Mouse (Mus musculus): ENCODE results near the gene Ttc13.

Ttc13 gene

GRCm38 (mm10) chr8:124653568-124654475, 68.0 kb downstream of the Ttc13 start:
- DNase-seq, result peak; percentile 42 to 56

DNA sequence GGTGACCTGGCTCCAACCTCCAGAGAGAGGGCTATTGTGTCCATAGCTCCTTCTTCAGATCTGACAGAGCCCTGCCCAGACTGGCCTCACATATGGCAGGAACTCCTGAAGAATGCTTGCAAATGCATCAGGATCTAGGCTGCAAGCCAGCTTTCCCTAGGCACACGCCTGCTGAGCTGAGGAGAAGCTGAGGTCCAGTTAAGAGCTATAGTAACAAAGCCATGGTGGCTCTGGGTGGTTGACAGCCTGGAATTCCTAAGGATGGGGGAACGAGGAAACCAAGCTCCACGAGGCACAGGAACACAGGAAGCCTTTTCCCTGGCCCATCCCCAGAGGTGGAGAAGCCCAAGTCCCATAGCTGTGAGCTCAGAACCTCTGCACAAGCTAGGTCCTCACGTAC, 69.2 kb downstream of the Ttc13 start:
- peak; percentile 9 to 35 for DNase-seq

DNA sequence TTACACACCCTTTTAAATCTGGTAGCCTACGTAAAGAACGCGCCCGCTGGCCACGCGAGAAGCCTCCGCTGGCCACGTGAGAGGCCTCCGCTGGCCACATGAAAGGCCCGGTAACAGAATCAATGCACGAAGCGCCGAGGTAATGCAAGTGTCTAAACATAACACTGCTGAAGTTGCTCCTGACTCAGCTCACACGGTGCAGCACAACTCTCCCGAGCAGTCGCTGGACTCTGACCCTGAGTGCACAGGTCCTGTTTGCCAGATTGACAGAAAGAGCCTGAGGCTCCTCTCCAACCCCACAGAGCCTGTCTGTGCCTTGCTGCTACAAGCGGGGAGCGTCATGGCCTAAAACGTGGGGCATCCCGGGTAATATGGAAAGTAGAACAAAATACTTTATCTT, 70.0 kb downstream of the Ttc13 start:
- peak; percentile 80 to 83 for DNase-seq

DNA sequence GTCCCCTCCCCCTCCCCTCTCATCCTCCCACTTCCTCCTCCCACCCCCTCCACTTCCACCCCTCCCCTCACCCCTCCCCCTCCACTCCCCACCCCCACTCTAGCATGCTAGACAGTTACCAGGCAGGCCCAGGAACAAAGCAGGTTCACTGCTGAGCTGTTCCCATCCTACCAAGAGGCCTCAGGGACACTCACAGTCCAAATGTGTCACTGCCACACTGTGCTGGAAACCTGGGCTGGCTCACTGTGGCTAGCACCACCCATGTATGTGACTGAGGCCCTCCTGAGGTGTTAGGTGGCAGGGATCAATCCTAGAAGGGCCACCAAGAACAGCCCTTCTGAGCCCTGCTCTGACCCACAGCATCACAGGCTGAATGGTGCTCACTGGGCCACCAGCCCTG, 73.5 kb downstream of the Ttc13 start:
- no peak for DNase-seq

DNA sequence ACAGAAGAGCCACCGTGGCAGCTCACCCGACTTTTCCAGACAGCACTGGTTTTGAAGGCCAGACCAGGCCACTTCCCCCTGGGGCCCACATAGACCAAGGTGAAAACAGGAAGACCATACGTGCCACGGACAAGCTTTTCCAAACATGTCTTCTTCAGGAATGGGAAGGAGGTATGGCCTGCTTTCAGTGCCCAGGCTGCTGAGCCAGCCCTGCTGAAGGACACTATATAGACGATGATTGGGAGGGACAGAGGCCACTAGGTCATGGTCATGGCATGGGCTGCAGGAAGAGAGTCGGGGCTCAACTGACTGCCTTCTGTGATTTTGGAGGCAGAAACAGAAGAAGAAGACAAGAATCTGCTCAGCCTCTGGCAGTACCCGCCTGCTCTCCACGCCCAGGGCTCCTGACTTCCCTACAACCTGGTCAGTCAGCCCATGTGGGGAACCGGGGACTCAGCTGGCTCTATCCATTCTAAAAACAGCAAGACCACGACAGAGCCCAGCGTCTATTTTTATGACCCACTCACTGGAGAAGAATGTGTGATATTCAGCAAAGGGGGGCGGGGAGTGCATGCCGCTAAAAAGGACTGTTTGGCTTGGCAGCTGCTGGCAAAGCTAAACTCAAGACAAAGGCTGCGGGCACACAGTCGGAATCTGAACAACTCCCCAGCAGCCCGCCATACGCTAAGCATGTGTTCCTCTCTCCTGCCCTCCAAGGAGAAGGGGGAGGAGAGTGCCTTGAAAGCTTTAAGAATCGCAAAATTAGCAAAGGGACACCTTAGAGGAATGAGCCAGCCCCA, 78.0 kb downstream of the Ttc13 start:
- peak; percentile 60 to 64 for DNase-seq

- peak in 1 of 2 experiments; percentile 36 for DNase-seq
Measured at GRCm38 (mm10) chr8:124641599-124641998, 80.2 kb downstream of the Ttc13 start.

- DNase-seq, result no peak
Measured at GRCm38 (mm10) chr8:124635247-124635502, 86.6 kb downstream of the Ttc13 start.

- DNase-seq, result peak in 1 of 2 experiments; percentile 69
Measured at GRCm38 (mm10) chr8:124634411-124635246, 87.2 kb downstream of the Ttc13 start.

DNA sequence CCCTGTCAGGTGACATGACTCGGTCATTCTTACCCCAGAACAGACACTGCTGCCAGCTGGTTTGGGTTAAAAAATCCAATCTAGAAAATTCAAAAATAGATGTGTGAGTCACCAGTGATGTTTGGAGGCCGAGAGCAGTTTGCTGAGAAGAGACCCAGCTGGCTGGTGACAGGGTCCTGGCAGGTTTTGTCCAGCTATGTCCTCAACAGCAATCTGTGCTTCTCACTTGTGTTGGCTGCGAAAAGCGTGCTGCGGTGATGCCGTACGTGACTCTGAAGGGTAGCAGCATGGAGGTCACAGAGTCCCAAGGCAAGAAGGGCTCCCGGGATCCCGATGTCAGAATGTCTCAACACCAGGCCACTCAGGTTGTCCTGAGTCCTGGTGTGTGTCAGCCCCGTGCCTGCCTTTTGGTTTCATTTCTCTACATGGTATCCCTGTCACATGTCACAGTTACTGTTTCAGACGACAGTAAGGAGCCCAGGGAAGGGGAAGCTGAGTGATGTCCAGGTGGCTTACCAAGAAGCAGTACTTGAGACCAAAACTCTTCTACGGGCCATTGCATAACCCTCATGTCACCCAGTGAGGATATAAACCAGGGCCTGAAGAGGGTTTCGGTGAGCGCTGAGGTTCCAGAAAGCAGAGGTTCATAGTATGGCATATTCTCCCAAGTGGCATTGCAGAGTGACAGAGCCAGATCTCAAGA, 88.6 kb downstream of the Ttc13 start:
- DNase-seq, result peak; percentile 61 to 68

DNA sequence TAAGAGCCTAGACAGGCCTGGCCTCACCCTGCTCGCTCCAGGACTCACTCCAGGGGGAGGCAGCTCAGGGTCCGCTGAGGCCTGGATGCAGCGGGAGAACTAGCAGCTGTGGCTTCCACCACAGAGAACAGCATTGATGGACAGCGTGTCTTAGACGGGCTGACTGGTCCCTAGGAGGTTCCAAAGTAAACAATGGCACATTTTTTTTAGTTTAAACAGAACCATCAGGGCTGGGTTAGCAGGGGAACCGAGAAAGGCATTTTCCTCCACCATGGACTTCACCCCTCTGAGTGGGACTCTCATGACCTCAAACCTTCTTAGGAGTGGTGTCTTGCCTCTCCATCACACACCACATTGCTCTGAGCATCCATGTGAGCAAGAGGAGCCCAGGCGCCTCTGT, 89.8 kb downstream of the Ttc13 start:
- no peak for DNase-seq

DNA sequence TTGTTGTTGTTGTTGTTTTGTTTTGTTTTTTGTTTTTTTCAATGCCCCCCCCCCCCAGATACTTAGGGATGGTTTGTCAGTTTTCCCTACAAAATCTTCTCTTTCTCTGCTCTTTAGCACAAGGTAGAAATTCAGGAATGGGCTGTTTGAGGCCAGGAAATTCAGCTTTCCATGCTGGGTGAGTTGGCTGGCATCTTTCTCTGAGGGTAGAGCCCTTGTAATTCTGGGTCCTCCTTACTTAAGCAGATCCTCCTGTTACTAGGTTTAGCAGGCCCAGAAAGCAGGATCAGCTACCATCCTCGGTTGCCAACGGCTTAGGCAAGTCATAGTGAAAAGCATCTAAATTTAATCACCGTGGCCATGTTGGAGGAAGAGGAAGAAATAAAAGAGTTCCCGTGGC, 90.9 kb downstream of the Ttc13 start:
- no peak for DNase-seq

DNA sequence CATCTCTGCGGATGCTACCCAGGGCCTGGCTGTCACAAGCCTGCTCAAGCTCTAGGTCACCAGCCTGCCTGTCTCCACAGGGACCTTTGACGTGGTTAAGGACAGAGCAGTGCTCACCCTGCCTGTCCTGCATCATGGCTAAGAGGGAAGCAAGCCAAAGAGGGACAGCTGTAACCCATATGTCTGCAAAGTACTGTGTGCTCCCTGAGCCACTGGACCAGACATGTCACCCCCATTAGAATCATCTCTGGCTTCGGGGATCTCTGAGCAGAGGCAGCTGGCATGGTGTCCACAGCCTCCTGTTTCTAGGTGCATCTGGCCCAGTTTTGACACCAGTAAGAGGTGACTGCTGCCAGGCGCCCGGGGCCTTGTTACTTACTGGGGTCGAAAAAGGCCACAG, 91.3 kb downstream of the Ttc13 start:
- DNase-seq, result no peak

DNA sequence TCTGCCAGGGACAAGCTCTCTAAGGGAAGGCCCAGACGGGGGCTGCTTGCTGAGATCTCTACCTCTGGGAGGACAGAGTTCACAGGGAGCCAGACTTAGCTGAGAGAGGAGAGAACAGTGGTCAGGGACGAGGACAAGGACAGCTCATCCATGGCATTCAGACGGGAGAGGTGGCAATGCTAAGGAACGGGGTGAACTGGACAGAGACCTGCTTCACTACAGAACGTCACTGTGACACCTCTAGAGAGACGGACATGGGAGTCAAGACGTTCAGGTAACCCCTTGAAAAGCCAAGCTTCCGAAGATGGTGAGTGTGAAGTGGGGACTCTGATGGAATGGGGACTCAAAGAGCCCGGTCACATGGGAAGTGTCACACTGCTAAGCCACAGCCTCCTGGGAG, 95.5 kb downstream of the Ttc13 start:
- no peak for DNase-seq

Data from kidney, postnatal 36 days (tissue).